Mouse (Mus musculus) retina, adult 2 months (tissue): ENCODE data around the gene Cd274.
"Not testable (repeated sequence)": the region's sequence is repeated elsewhere in the genome, so short reads cannot be mapped to it uniquely, and the experiment has no call there.

Experiments used
- DNase-seq: peaks from one replicate; pipeline ENCODE4 v3.0.0-alpha.2; 2012; ENCODE audit warnings: low read depth, low spot score

The Cd274 gene

DNA sequence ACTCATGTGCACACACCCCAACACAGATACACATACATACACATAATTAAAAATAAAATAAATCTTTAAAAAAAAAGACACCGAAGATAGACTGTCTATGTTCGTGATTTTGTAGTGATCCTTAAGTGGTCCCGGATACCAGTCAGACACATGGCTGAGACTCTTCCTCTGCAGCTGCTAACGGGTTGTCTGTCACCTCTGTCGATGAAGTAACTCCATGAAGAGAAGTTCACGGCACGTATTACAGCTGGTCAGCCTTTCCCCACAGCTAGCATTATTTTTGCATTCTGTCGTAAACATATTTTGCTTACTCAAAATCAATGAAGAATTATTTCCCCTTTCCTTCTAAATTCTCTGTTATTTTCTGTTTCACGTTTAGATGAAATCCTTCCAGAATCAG, 26.1 kb downstream of the Cd274 start:
- no peak for DNase-seq

DNA sequence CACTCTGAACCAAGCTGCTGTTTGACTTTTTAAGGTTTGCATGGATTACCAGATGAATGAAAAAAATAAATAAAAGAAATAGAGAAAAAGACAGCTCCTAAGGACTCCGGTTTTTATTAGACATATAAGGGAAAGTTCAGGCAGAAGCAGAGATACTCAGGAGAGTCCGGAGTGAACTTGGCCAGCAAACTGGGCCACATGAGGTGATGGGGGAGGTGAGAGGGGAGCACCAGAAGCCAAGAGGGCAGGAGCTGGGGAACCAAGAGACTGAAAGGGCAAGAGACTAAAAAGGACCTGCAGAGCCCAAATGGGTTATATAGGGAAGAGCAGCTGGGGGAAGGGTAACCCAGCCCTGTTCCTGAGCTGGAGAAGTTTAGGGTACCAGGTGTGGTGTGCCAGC, 27.5 kb downstream of the Cd274 start:
- DNase-seq, result no peak

DNA sequence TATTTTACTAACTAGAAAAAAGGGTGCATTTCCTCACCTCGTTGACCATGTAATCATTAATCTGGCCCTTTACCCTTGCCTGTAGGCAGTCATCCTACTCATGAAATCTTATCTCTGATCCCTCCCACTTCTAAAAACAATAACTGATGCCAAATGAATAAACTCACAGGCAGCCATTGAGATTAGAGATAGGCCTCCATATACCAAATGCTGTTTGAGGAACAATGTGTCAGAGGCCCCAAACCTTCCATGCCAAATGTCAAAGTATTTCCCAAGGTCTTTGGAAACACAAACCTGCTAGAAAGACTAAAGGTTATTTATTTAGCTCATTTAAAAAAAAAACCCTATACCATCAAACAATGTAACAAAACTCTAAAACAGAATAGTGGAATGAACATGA, 29.1 kb downstream of the Cd274 start:
- no peak for DNase-seq

DNA sequence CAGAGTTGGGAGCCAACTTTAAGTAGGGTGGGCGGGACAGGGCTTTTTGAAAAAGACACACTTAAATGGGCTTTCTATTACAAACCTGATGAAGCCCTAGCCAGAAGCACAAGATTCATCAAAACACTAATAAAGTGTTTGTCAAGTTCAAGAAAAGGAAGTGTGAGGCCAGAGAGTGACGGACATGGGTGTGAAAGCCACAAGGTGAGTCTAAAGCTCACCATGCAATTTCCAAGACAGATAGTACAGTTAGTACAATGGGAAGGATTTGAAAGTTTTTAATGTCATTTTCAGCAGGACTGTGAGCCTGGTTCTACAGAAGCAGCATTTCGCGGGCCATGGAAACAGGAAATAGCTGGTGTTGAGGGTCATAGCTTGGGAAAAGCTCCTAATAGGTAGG, 32.5 kb downstream of the Cd274 start:
- DNase-seq, result no peak

DNA sequence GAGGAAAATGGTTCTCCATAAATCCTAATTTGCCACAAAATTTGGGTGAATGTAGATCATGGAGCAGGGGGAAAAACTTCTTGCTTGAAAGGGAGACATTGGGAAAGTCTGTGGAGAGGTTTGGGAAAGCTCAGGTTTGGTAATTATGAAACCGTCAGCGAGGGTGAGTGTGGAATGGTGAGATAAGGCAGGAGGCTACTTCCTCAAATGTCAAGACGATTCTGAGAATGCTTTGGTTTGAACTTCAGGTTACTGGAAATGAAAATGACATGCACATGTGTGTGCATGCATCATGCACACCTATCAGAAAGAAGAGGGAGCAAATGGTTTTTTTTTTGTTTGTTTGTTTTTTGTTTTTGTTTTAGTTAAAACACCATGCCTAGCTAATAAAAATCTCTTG, 33.2 kb downstream of the Cd274 start:
- DNase-seq, result no peak

GRCm38 (mm10) chr19:29402621-29403020, 35.4 kb downstream of the Cd274 start:
- DNase-seq, result no peak

DNA sequence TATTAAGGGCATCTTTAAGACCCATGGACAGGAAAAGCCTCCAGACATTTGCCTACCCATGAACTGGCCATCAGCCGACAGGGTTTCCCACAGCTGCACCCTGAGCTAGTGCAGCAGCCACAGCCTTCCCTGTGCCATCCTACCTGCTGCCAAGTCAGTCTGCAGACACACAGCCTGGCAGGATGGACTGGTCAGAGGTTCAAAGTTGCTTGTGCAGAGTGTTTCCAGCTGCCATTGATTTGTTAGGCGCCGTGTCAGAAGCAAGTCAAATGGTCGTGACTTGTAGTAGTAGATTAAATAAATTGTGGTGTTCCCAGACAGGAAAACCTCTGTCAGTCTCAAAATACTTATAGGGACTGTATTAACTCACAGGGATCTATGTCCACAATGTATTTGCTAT, 36.0 kb downstream of the Cd274 start:
- no peak for DNase-seq

DNA sequence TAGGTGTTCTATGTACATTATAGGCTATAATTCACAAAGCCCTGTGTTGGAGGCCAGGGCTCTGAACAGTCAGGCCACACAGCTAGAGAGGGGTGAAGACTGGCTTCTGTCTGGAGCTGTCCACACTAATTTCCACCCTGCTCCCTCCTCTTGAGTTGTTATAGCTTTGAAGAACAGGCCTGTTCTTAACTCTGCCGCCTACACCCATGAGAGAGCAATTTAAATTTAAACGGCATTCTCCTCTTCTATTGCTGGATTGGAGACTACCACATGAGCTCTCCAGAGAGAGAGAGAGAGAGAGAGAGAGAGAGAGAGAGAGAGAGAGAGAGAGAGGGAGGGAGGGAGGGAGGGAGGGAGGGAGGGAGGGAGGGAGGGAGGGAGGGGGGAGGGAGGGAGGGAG, 38.1 kb downstream of the Cd274 start:
- DNase-seq, result no peak

DNA sequence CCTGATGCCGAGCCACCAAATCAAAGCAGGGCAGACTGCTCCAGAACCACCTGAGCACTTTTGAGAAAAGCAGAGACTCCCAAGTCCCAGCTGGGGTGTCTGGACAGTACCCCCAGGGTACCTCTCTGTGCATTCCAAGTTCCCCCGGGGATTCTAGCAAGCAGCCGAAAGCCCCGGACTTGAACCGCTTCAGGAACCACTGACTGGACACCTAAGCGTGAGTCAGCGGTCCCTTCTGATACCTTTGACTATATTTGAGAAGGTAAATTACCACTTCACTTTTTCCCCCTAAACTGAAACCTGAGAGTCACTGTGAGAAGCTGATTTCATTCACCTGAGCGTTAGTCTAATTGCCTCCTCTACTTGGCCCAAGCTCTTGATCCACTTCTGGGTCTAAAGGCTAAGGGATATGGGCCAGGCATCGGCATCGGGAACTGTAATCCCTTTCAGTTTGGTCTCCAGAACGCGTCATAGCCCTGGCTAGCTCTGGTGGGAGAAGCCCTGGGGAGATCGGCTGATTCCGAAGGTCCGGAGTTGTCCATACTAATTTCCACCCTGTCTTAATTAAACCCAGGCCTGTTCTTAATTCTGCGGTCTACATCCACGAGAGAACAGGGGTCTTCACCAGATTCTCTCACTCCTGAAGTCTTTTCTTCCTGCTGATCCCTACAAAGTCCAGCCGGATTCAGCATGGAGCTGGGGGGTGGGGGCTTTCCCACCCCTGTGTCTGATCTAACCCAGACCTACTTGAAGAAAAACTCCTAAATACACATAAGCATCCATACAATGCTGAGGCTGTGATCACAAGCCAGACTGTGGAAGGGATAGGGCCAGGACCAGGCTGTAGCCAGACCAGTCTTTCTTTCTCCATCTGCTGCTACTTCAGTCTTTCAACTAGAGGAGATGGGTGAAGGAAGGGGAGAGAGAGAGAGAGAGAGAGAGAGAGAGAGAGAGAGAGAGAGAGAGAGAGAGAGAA, 39.1 kb downstream of the Cd274 start:
- DNase-seq, result no peak

- no peak for DNase-seq
Measured at GRCm38 (mm10) chr19:29410619-29411018, 43.4 kb downstream of the Cd274 start, which contains the start of gene Pdcd1lg2. Pdcd1lg2 (plus strand) TSS chr19:29410919.

GRCm38 (mm10) chr19:29412476-29413420, 45.5 kb downstream of the Cd274 start:
- DNase-seq, result no peak

DNA sequence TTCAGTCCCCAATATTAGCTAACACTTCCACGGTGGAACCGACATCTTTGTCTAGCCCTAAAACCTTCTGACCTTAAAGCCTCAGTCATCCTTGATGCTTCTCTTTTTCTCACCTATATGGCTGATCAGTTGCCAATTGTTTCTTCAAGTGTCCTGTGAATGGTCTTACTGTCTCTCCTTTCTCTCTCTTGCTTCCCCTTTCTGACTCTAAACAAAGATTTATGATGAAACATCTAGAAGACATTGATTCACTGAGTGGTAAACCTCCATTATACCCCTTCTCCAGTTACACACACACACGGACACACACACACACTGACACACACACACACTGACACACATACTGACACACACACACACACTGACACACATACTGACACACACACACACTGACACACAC, 47.3 kb downstream of the Cd274 start:
- no peak for DNase-seq

DNA sequence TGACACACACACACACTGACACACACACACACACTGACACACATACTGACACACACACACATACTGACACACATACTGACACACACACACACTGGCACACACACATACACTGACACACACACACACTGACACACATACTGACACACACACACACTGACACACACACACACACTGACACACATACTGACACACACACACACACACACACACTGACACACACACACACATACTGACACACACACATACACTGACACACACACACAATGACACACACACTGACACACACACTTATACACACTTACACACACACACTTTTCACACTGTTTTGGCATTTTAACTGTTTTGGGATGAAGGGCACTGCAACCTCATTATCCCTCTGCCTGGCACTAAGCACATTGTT, 47.7 kb downstream of the Cd274 start:
- DNase-seq, result not testable (repeated sequence)

DNA sequence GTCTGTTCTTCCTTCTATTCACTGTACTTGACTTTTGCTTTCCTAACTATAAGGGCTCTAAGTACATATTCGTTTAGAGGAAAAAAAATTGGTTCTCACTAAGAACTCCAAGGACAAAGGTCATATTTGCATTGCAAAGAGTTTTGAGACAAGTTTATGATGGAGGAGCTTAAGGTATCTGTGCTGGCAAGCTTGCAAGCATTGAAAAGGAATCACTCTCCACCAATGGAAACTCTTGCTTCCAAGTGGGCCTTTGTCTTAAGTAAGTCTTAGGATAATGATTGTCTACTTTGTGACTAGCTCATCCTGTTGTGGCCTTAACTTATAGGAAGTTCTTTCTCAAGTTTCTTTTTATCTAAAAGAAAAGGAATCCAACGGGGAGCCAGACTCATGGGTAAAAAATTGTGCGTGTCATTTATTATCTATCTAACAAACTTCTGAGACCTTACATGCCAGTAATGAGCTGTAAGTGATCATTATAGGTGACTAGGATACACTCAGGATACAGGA, 49.2 kb downstream of the Cd274 start:
- DNase-seq, result no peak

- no peak for DNase-seq
Measured at GRCm38 (mm10) chr19:29417188-29417587, 49.9 kb downstream of the Cd274 start.

- DNase-seq, result no peak
Measured at GRCm38 (mm10) chr19:29417894-29418293, 50.6 kb downstream of the Cd274 start.

DNA sequence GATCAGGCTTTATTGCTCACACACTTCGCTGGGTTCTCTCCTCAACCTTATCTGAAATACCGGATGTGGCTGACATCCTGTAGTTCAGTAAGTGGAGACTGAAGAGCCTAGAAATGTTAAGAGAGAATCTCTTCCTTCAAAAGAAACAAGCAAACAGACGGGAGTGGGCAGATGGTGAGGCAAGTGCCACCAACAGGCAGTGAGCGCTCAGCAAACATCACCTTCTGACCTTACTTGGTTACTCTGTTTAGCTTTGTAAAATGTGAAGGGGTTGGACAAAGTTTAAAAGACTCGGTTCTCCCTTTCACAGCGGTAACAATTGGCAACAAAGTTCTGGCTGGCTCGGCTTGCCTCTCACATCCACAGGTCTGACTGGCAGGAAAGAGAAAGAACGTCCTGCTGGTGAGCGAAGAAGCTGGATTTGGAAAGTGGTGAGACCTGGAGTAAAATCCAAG, 51.4 kb downstream of the Cd274 start:
- no peak for DNase-seq

- DNase-seq, result no peak
Measured at GRCm38 (mm10) chr19:29419506-29419905, 52.3 kb downstream of the Cd274 start.

DNA sequence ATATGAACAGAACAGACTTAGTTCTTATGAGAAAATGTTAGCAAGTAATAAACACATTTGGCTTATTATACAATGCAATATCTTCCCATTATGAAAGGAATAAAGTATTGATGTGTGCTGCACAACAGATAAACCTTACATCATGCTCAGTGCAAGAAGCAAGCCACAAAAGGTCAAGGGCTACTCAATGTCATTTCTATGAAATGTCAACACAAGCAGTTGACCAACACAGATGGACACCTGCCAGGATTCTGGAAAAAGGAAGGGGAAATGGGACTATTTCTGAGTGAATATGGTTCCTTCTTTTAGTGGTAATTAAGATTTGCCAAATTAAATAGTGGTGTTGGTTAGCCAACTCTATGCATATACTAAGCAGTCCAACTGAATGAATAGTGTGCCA, 52.7 kb downstream of the Cd274 start:
- DNase-seq, result no peak

DNA sequence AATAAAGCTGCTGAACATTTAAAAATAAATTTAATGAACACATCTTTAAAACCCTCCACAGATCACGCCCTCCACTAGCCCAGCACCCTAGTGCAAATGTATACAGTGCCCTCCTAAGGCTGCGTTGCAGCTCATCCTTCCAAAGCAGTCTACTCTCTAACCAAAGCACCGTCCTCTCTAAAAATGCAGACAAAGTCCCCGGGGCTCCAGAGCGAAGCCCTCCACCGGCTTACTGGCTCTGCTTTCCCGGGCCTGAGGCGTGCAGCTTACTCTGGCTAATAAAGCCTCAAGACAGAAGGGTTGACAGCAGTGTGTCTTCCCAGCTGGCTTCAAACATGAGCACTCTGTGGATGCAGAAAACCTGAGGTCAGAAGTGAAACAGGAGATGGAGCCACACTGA, 53.1 kb downstream of the Cd274 start:
- DNase-seq, result no peak

DNA sequence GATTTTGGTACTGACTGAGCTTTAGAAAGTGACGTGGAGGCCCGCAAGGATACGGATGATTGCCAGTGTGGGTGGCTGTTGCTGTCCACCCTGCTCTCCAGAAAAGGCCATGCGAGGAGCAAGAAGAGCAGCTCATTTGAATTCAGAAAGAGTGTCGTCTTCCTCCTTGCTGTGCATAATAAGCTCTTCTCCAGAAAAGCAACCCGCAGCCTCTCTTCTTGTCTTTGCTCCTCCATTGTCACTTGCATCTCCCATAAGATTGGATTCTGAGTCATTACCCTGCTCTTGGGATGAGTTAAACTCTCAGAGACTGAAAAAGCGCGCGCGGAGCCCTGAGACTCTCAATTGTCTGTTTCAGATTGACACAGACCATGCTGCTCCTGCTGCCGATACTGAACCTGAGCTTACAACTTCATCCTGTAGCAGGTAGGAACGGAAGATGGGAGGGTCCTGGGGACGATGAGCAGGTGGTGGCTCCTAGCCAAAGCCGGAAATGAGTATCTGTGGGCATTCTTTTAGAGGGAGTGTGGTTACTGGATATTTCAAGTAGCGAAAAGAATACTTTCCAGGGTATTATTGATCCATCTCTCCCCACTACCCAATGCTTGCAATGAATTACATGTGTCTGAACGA, 54.9 kb downstream of the Cd274 start:
- no peak for DNase-seq

GRCm38 (mm10) chr19:29422796-29423195, 55.5 kb downstream of the Cd274 start:
- DNase-seq, result no peak
